Mouse (Mus musculus): ENCODE data around the gene Mtfp1.

GRCm38 (mm10) chr11:4112033-4112432, 16.8 kb upstream of the Mtfp1 start:
- TF ChIP-seq POLR2A (IDR thresholded peaks at IDR 0.05; ENCODE audit: insufficient read depth, low read depth, low read length) (no peak), CTCF (IDR thresholded peaks at IDR 0.05) (no peak)
